Mouse (Mus musculus): ENCODE measurements around the gene Tnfrsf25.

GRCm38 (mm10) chr4:152162748-152163147 lies 47.0 kb downstream of the Tnfrsf25 start:
- TF ChIP-seq TAL1 (IDR thresholded peaks at IDR 0.05; ENCODE audit: low read length) (no peak), GATA1 (IDR thresholded peaks at IDR 0.05; ENCODE audit: low read length) (no peak)

Data from erythroblast, embryonic 14.5 days (primary cell).